Mouse (Mus musculus) forebrain, embryonic 15.5 days (tissue): Measurements from ENCODE around the gene Tll2. TPM values are rescaled to one million over a fixed set of nuclear protein-coding genes. Genes with fewer than 3 reads are reported as not detected.

Source experiments
- ATAC-seq: fragments of 200-750 bp; cut with Nextera tagmentation; replicated peaks from 2 replicates; pipeline ENCODE4 v1.8.0; 2017; ENCODE audit warnings: mild to moderate bottlenecking, moderate TSS enrichment, moderate library complexity
- H3K27ac ChIP-seq: fragments of 300-500 bp; sonication (generic); replicated peaks from 2 replicates; pipeline ENCODE4 v1.5.1; 2015; ENCODE audit warnings: mild to moderate bottlenecking, inconsistent platforms
- H3K27me3 ChIP-seq: fragments of 300-500 bp; sonication (generic); 2 replicates; pipeline ENCODE4 v1.6.1; 2015; ENCODE audit warnings: inconsistent platforms
- H3K36me3 ChIP-seq: fragments of 300-500 bp; sonication (generic); 2 replicates; pipeline ENCODE4 v1.6.1; 2015; ENCODE audit warnings: mild to moderate bottlenecking, inconsistent platforms
- H3K4me1 ChIP-seq: fragments of 300-500 bp; sonication (generic); 2 replicates; pipeline ENCODE4 v1.6.1; 2015; ENCODE audit warnings: inconsistent platforms
- H3K4me2 ChIP-seq: fragments of 300-500 bp; sonication (generic); replicated peaks from 2 replicates; pipeline ENCODE4 v1.6.1; 2015; ENCODE audit warnings: mild to moderate bottlenecking, inconsistent platforms
- H3K4me3 ChIP-seq: fragments of 300-500 bp; sonication (generic); 2 replicates; pipeline ENCODE4 v1.5.1; 2015; ENCODE audit warnings: mild to moderate bottlenecking, inconsistent platforms
- H3K9ac ChIP-seq: fragments of 300-500 bp; sonication (generic); replicated peaks from 2 replicates; pipeline ENCODE4 v1.6.1; 2015; ENCODE audit warnings: mild to moderate bottlenecking, inconsistent platforms
- H3K9me3 ChIP-seq: fragments of 300-500 bp; sonication (generic); 2 replicates; pipeline ENCODE4 v1.6.1; 2016; ENCODE audit warnings: inconsistent platforms
- WGBS: fragments of 180-500 bp; shearing (Covaris S2); methylation state at CpG from one replicate; pipeline ENCODE4 v1.1.7; 2015; ENCODE audit warnings: mixed read lengths; 5-methylcytosine and 5-hydroxymethylcytosine counted together
- polyA plus RNA-seq: library from polyadenylated mRNA; unstranded; fragments of >200 nt; fragmentation: Nextera tagmentation; extraction: Ambion mirVana; gene quantifications from 2 replicates; pipeline ENCODE4 v1.2.1, GENCODE M21; 2015

Gene Tll2
- polyA plus RNA-seq, 1 experiment from 2014 or later = 0.85 TPM

GRCm38 (mm10) chr19:41109496-41109895 is 97.1 kb downstream of the Tll2 start:
- H3K9me3 ChIP-seq = no peaks in the 10 kb centered on the region
- 11% methylated on average over 8 of the region's 8 CpGs for WGBS
- no peaks in the 10 kb centered on the region for H3K36me3 ChIP-seq
- no peak overlapping the region for H3K9ac ChIP-seq
- H3K4me1 ChIP-seq = peaks cover 40% of the 10 kb centered on the region
- H3K27me3 ChIP-seq = peaks cover 20% of the 10 kb centered on the region; the same call in 1 of the 2 replicates
- peak overlapping the region; percentile 21; the same call in 1 of the 2 replicates for H3K4me2 ChIP-seq
- ATAC-seq = peak; percentile 78
- no peak overlapping the region for H3K4me3 ChIP-seq
- peak overlapping the region; percentile 49 for H3K27ac ChIP-seq

GRCm38 (mm10) chr19:41108666-41109065 is 98.0 kb downstream of the Tll2 start:
- Histone ChIP-seq H3K9me3 (no peaks in the 10 kb centered on the region), H3K4me3 (no peak overlapping the region), H3K36me3 (no peaks in the 10 kb centered on the region), H3K4me1 (peaks cover 32% of the 10 kb centered on the region), H3K9ac (no peak overlapping the region), H3K27me3 (peaks cover 20% of the 10 kb centered on the region; the same call in 1 of the 2 replicates), H3K27ac (peak overlapping the region; percentile 49), H3K4me2 (no peak overlapping the region)
- 44% methylated on average over 7 of the region's 7 CpGs for WGBS
- ATAC-seq = no peak

GRCm38 (mm10) chr19:41107530-41107929 is 99.1 kb downstream of the Tll2 start:
- Histone ChIP-seq H3K9ac (no peak overlapping the region), H3K4me3 (no peak overlapping the region), H3K27me3 (peaks cover 22% of the 10 kb centered on the region; the same call in 1 of the 2 replicates), H3K27ac (no peak overlapping the region), H3K9me3 (no peaks in the 10 kb centered on the region), H3K4me1 (peaks cover 28% of the 10 kb centered on the region), H3K4me2 (no peak overlapping the region), H3K36me3 (no peaks in the 10 kb centered on the region)
- ATAC-seq = no peak
- 69% methylated on average over 8 of the region's 8 CpGs for WGBS

GRCm38 (mm10) chr19:41104922-41105321 is 101.7 kb downstream of the Tll2 start:
- no peaks in the 10 kb centered on the region for H3K36me3 ChIP-seq
- no peak overlapping the region for H3K27ac ChIP-seq
- H3K4me1 ChIP-seq = peaks cover 28% of the 10 kb centered on the region
- H3K4me2 ChIP-seq = no peak overlapping the region
- no peak overlapping the region for H3K9ac ChIP-seq
- H3K27me3 ChIP-seq = peaks cover 20% of the 10 kb centered on the region; the same call in 1 of the 2 replicates
- no peak for ATAC-seq
- 31% methylated on average over 8 of the region's 8 CpGs for WGBS
- H3K9me3 ChIP-seq = no peaks in the 10 kb centered on the region
- no peak overlapping the region for H3K4me3 ChIP-seq

- Histone ChIP-seq H3K4me2 (no peak overlapping the region), H3K4me1 (peaks cover 13% of the 10 kb centered on the region), H3K27me3 (peaks cover 10% of the 10 kb centered on the region; the same call in 1 of the 2 replicates), H3K27ac (peak overlapping the region; percentile 70), H3K9ac (no peak overlapping the region), H3K36me3 (no peaks in the 10 kb centered on the region), H3K4me3 (no peak overlapping the region), H3K9me3 (no peaks in the 10 kb centered on the region)
- ATAC-seq = peak; percentile 92
- 48% methylated on average over 8 of the region's 8 CpGs for WGBS
These were observed 105.2 kb downstream of the Tll2 start for GRCm38 (mm10) chr19:41101390-41101789.

GRCm38 (mm10) chr19:41100863-41101262 is 105.8 kb downstream of the Tll2 start:
- Histone ChIP-seq H3K9me3 (no peaks in the 10 kb centered on the region), H3K36me3 (no peaks in the 10 kb centered on the region), H3K27ac (peak overlapping the region; percentile 70), H3K4me3 (no peak overlapping the region), H3K4me2 (no peak overlapping the region), H3K9ac (no peak overlapping the region), H3K4me1 (peaks cover 13% of the 10 kb centered on the region), H3K27me3 (peaks cover 5% of the 10 kb centered on the region; the same call in 1 of the 2 replicates)
- WGBS = 62% methylated on average over 7 of the region's 7 CpGs
- ATAC-seq = peak; percentile 68

GRCm38 (mm10) chr19:41097038-41097437 is 109.6 kb downstream of the Tll2 start:
- H3K4me1 ChIP-seq = peaks cover 13% of the 10 kb centered on the region
- no peak for ATAC-seq
- no peak overlapping the region for H3K4me2 ChIP-seq
- H3K9me3 ChIP-seq = no peaks in the 10 kb centered on the region
- 47% methylated on average over 4 of the region's 4 CpGs for WGBS
- no peaks in the 10 kb centered on the region for H3K27me3 ChIP-seq
- no peak overlapping the region for H3K27ac ChIP-seq
- H3K9ac ChIP-seq = no peak overlapping the region
- no peaks in the 10 kb centered on the region for H3K36me3 ChIP-seq
- no peak overlapping the region for H3K4me3 ChIP-seq

GRCm38 (mm10) chr19:41091901-41092300 is 114.7 kb downstream of the Tll2 start:
- Histone ChIP-seq H3K27me3 (no peaks in the 10 kb centered on the region), H3K4me1 (peaks cover 9% of the 10 kb centered on the region), H3K4me3 (no peak overlapping the region), H3K4me2 (no peak overlapping the region), H3K27ac (no peak overlapping the region), H3K9me3 (no peaks in the 10 kb centered on the region), H3K9ac (no peak overlapping the region), H3K36me3 (no peaks in the 10 kb centered on the region)
- WGBS = 91% methylated on average over 2 of the region's 2 CpGs
- no peak for ATAC-seq

GRCm38 (mm10) chr19:41089833-41090232 is 116.8 kb downstream of the Tll2 start:
- Histone ChIP-seq H3K4me1 (peaks cover 9% of the 10 kb centered on the region), H3K4me3 (no peak overlapping the region), H3K9me3 (no peaks in the 10 kb centered on the region), H3K9ac (0 out of 2 replicates have a peak overlapping the region, but pooled peaks have one; percentile 14), H3K27me3 (no peaks in the 10 kb centered on the region), H3K36me3 (no peaks in the 10 kb centered on the region), H3K27ac (no peak overlapping the region), H3K4me2 (no peak overlapping the region)
- peak; percentile 42 for ATAC-seq
- 6% methylated on average over 5 of the region's 5 CpGs for WGBS

GRCm38 (mm10) chr19:41088491-41088890 is 118.1 kb downstream of the Tll2 start:
- H3K36me3 ChIP-seq = no peaks in the 10 kb centered on the region
- no peak overlapping the region for H3K9ac ChIP-seq

GRCm38 (mm10) chr19:41087901-41088300 is 118.7 kb downstream of the Tll2 start:
- no peak for ATAC-seq
- H3K4me3 ChIP-seq = no peak overlapping the region
- H3K4me1 ChIP-seq = peaks cover 9% of the 10 kb centered on the region
- H3K27ac ChIP-seq = no peak overlapping the region
- no peaks in the 10 kb centered on the region for H3K9me3 ChIP-seq
- 26% methylated on average over 4 of the region's 4 CpGs for WGBS
- no peaks in the 10 kb centered on the region for H3K36me3 ChIP-seq
- H3K9ac ChIP-seq = no peak overlapping the region
- H3K27me3 ChIP-seq = no peaks in the 10 kb centered on the region
- H3K4me2 ChIP-seq = no peak overlapping the region

More at GRCm38 (mm10) chr19:41088491-41088890, 118.1 kb downstream of the Tll2 start:
- Histone ChIP-seq H3K4me2 (no peak overlapping the region), H3K9me3 (no peaks in the 10 kb centered on the region), H3K27me3 (no peaks in the 10 kb centered on the region), H3K4me1 (peaks cover 9% of the 10 kb centered on the region), H3K4me3 (no peak overlapping the region), H3K27ac (no peak overlapping the region)
- ATAC-seq = no peak
- 49% methylated on average over 18 of the region's 18 CpGs for WGBS

GRCm38 (mm10) chr19:41086700-41087099 is 119.9 kb downstream of the Tll2 start:
- Histone ChIP-seq H3K36me3 (no peaks in the 10 kb centered on the region), H3K4me3 (no peak overlapping the region), H3K9me3 (no peaks in the 10 kb centered on the region), H3K27me3 (no peaks in the 10 kb centered on the region), H3K4me1 (peaks cover 11% of the 10 kb centered on the region), H3K4me2 (no peak overlapping the region), H3K27ac (no peak overlapping the region), H3K9ac (no peak overlapping the region)
- ATAC-seq = peak; percentile 66
- WGBS = 14% methylated on average over 2 of the region's 2 CpGs

GRCm38 (mm10) chr19:41086289-41086688 is 120.3 kb downstream of the Tll2 start:
- H3K9me3 ChIP-seq = no peaks in the 10 kb centered on the region
- H3K4me2 ChIP-seq = no peak overlapping the region
- H3K27ac ChIP-seq = no peak overlapping the region
- no peaks in the 10 kb centered on the region for H3K36me3 ChIP-seq
- H3K4me3 ChIP-seq = no peak overlapping the region
- 86% methylated on average over 6 of the region's 6 CpGs for whole genome bisulfite sequencing
- H3K9ac ChIP-seq = no peak overlapping the region
- ATAC-seq = peak; percentile 18
- peaks cover 14% of the 10 kb centered on the region for H3K4me1 ChIP-seq
- no peaks in the 10 kb centered on the region for H3K27me3 ChIP-seq
